Mouse (Mus musculus): Measurements from ENCODE around the gene Suox. TPM values are rescaled to one million over a fixed set of nuclear protein-coding genes. Genes with fewer than 3 reads are reported as not detected.
A peak's percentile ranks its signal among the peaks of the same experiment; 100 is the strongest.
"Not testable (repeated sequence)": the region's sequence is repeated elsewhere in the genome, so short reads cannot be mapped to it uniquely, and the experiment has no call there.

Suox gene
- polyA plus RNA-seq, 2 experiments: 7.6 to 8.1 TPM

DNA sequence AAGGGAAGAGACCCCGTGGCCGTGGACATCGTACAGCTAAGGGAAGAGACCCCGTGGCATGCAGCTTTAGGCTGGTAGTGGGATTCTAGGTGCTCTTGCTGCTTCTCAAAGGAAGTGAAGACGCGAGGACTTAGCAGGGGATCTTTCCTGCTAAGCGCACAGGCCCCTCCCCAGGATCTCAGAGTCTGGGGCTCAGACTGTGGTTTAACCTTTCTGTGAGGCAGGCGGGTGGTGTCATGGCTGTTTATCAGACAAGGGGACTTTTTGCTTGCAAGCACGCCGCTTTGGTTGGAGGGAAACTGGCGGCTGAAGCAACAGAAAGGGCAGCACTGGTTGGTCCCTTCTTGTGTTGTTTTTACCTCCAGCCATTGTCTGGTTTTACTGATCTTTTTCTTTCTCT, 36.9 kb downstream of the Suox start:
- 13% methylated on average over 11 of the region's 11 CpGs for WGBS (ENCODE audit: insufficient replicate concordance)
- ATAC-seq (ENCODE audit: insufficient read depth) (no peak), DNase-seq (ENCODE audit: low read depth in 3 of 3, low spot score in 3 of 3) (no peak)
- no peak overlapping the region for H3K9ac ChIP-seq (replicated peaks)
- H3K27me3 ChIP-seq (ENCODE audit: control insufficient read depth, insufficient read depth, low read length): peaks cover 3% of the 10 kb centered on the region; the same call in 1 of the 2 replicates
- peak overlapping the region; percentile 23 for H3K4me2 ChIP-seq (ENCODE audit: low read depth)
- H3K4me1 ChIP-seq (replicated peaks; ENCODE audit: control insufficient read depth in 2 of 2, insufficient read depth in 2 of 2, low read length in 1 of 2): peaks cover 7 to 12% of the 10 kb centered on the region in 2 experiments
- no peak overlapping the region for H3K4me3 ChIP-seq (ENCODE audit: insufficient read depth in 1 of 2, low read depth in 2 of 2, low read length in 2 of 2)
- no peaks in the 10 kb centered on the region for H3K36me3 ChIP-seq (replicated peaks; ENCODE audit: control insufficient read depth, insufficient read depth, low read depth)
- H3K27ac ChIP-seq: no peak overlapping the region
- no peaks in the 10 kb centered on the region for H3K9me3 ChIP-seq (ENCODE audit: control insufficient read depth, low read length)
- TF ChIP-seq EP300 (IDR thresholded peaks at IDR 0.05; ENCODE audit: low read depth): no peak
- no peak for TF ChIP-seq CTCF (IDR thresholded peaks at IDR 0.05; ENCODE audit: low read depth)

GRCm38 (mm10) chr10:128636561-128636960, 37.3 kb downstream of the Suox start:
- TF ChIP-seq CTCF (IDR thresholded peaks at IDR 0.05; ENCODE audit: low read depth) (no peak), EP300 (IDR thresholded peaks at IDR 0.05; ENCODE audit: low read depth) (no peak)
- Histone ChIP-seq H3K9ac (replicated peaks) (no peak overlapping the region), H3K36me3 (replicated peaks; ENCODE audit: control insufficient read depth, insufficient read depth, low read depth) (no peaks in the 10 kb centered on the region), H3K9me3 (ENCODE audit: control insufficient read depth, low read length) (no peaks in the 10 kb centered on the region), H3K4me1 (replicated peaks; ENCODE audit: control insufficient read depth in 2 of 2, insufficient read depth in 2 of 2, low read length in 1 of 2) (peaks cover 10 to 15% of the 10 kb centered on the region in 2 experiments), H3K27ac (no peak overlapping the region), H3K27me3 (ENCODE audit: control insufficient read depth, insufficient read depth, low read length) (peaks cover 3% of the 10 kb centered on the region; the same call in 1 of the 2 replicates), H3K4me2 (ENCODE audit: low read depth) (peak overlapping the region; percentile 23), H3K4me3 (ENCODE audit: insufficient read depth in 1 of 2, low read depth in 2 of 2, low read length in 2 of 2) (no peak overlapping the region)
- 23% methylated on average over 6 of the region's 6 CpGs for WGBS (ENCODE audit: insufficient replicate concordance)
- DNase-seq (ENCODE audit: low read depth in 3 of 3, low spot score in 3 of 3): no peak
- ATAC-seq (ENCODE audit: insufficient read depth): no peak

GRCm38 (mm10) chr10:128635697-128636096, 38.2 kb downstream of the Suox start:
- Histone ChIP-seq H3K9me3 (ENCODE audit: control insufficient read depth, low read length) (no peaks in the 10 kb centered on the region), H3K4me3 (ENCODE audit: insufficient read depth in 1 of 2, low read depth in 2 of 2, low read length in 2 of 2) (no peak overlapping the region), H3K27me3 (ENCODE audit: control insufficient read depth, insufficient read depth, low read length) (peaks cover 3% of the 10 kb centered on the region; the same call in 1 of the 2 replicates), H3K9ac (replicated peaks) (no peak overlapping the region), H3K36me3 (replicated peaks; ENCODE audit: control insufficient read depth, insufficient read depth, low read depth) (no peaks in the 10 kb centered on the region), H3K4me2 (ENCODE audit: low read depth) (no peak overlapping the region), H3K27ac (no peak overlapping the region), H3K4me1 (replicated peaks; ENCODE audit: control insufficient read depth in 2 of 2, insufficient read depth in 2 of 2, low read length in 1 of 2) (peaks cover 13 to 17% of the 10 kb centered on the region in 2 experiments)
- DNase-seq (ENCODE audit: low read depth in 3 of 3, low spot score in 3 of 3) (no peak), ATAC-seq (ENCODE audit: insufficient read depth) (no peak)
- TF ChIP-seq EP300 (IDR thresholded peaks at IDR 0.05; ENCODE audit: low read depth): no peak
- 80% methylated on average over 13 of the region's 13 CpGs for WGBS (ENCODE audit: insufficient replicate concordance)

GRCm38 (mm10) chr10:128631571-128631970, 42.3 kb downstream of the Suox start:
- H3K27me3 ChIP-seq (ENCODE audit: control insufficient read depth, insufficient read depth, low read length): peaks cover 3% of the 10 kb centered on the region; the same call in 1 of the 2 replicates
- H3K36me3 ChIP-seq (replicated peaks; ENCODE audit: control insufficient read depth, insufficient read depth, low read depth): no peaks in the 10 kb centered on the region
- no peak overlapping the region for H3K4me2 ChIP-seq (ENCODE audit: low read depth)
- H3K9me3 ChIP-seq (ENCODE audit: control insufficient read depth, low read length): no peaks in the 10 kb centered on the region
- TF ChIP-seq EP300 (IDR thresholded peaks at IDR 0.05; ENCODE audit: low read depth) (no peak), CTCF (IDR thresholded peaks at IDR 0.05; ENCODE audit: low read depth) (no peak)
- no peak overlapping the region; the same call in 1 of the 2 replicates for H3K27ac ChIP-seq
- WGBS (ENCODE audit: insufficient replicate concordance): 28% methylated on average over 6 of the region's 6 CpGs
- DNase-seq (ENCODE audit: low read depth in 3 of 3, low spot score in 3 of 3) (no peak), ATAC-seq (ENCODE audit: insufficient read depth) (no peak)
- H3K4me3 ChIP-seq (ENCODE audit: insufficient read depth in 1 of 2, low read depth in 2 of 2, low read length in 2 of 2): no peak overlapping the region
- H3K4me1 ChIP-seq (replicated peaks; ENCODE audit: control insufficient read depth in 2 of 2, insufficient read depth in 2 of 2, low read length in 1 of 2): peaks cover 44 to 45% of the 10 kb centered on the region in 2 experiments
- H3K9ac ChIP-seq (replicated peaks): no peak overlapping the region

DNA sequence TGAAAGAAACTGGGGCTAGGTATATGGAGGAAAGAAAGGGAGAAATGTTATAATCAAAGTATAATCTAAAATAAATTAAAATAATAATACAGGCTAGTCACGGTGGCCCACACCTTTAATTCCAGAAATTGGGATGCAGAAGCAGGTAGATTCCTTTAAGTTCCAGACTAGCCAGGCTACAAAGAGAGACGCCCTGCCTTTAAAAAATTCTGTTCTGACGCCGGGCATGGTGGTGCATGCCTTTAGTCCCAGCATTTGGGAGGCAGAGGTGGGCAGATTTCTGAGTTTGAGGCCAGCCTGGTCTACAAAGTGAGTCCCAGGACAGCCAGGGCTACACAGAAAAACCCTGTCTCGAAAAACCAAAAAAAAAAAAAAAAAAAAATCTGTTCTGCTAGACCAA, 43.6 kb downstream of the Suox start:
- not testable (repeated sequence) for H3K27ac ChIP-seq; H3K36me3 ChIP-seq (replicated peaks; ENCODE audit: control insufficient read depth, insufficient read depth, low read depth); H3K4me2 ChIP-seq (ENCODE audit: low read depth); H3K9me3 ChIP-seq (ENCODE audit: control insufficient read depth, low read length); H3K27me3 ChIP-seq (ENCODE audit: control insufficient read depth, insufficient read depth, low read length); DNase-seq (ENCODE audit: low read depth in 3 of 3, low spot score in 3 of 3); H3K4me3 ChIP-seq (ENCODE audit: insufficient read depth in 1 of 2, low read depth in 2 of 2, low read length in 2 of 2); ATAC-seq (ENCODE audit: insufficient read depth); H3K9ac ChIP-seq (replicated peaks)
- 73% methylated on average over 5 of the region's 5 CpGs for WGBS (ENCODE audit: insufficient replicate concordance)
- peaks cover 47 to 48% of the 10 kb centered on the region in 2 experiments for H3K4me1 ChIP-seq (replicated peaks; ENCODE audit: control insufficient read depth in 2 of 2, insufficient read depth in 2 of 2, low read length in 1 of 2)
